Mouse (Mus musculus): Measurements from ENCODE around the gene Prnd. TPM values are rescaled to one million over a fixed set of nuclear protein-coding genes. Genes with fewer than 3 reads are reported as not detected.
A peak's percentile ranks its signal among the peaks of the same experiment; 100 is the strongest.

Prnd gene
- polyA plus RNA-seq, 1 experiment from 2014 or later, result 8.1 TPM

- no peak overlapping the region for H3K27ac ChIP-seq (ENCODE audit: low read depth, low read length)
- no peaks in the 10 kb centered on the region for H3K27me3 ChIP-seq (replicated peaks; ENCODE audit: control insufficient read depth, insufficient read depth, low read length)
- WGBS, result 74% methylated on average over 2 of the region's 2 CpGs
- H3K36me3 ChIP-seq (ENCODE audit: control insufficient read depth, insufficient read depth, low read length), result no peaks in the 10 kb centered on the region
- ATAC-seq, result no peak
- no peaks in the 10 kb centered on the region; the same call in 1 of the 2 replicates for H3K4me1 ChIP-seq (ENCODE audit: control insufficient read depth, insufficient read depth, low read depth, low read length)
- H3K9ac ChIP-seq (ENCODE audit: low read depth, low read length), result no peak overlapping the region
- no peak overlapping the region for H3K4me2 ChIP-seq (ENCODE audit: low read length)
- H3K4me3 ChIP-seq (ENCODE audit: low read length), result no peak overlapping the region
- no peaks in the 10 kb centered on the region for H3K9me3 ChIP-seq (ENCODE audit: control insufficient read depth, low read length)
These were observed 37.9 kb downstream of the Prnd start for GRCm38 (mm10) chr2:131988550-131988949.

GRCm38 (mm10) chr2:131992487-131992886 lies 41.8 kb downstream of the Prnd start:
- WGBS, result 85% methylated on average over 2 of the region's 2 CpGs
- no peaks in the 10 kb centered on the region for H3K9me3 ChIP-seq (ENCODE audit: control insufficient read depth, low read length)
- H3K4me1 ChIP-seq (ENCODE audit: control insufficient read depth, insufficient read depth, low read depth, low read length), result no peaks in the 10 kb centered on the region; the same call in 1 of the 2 replicates
- no peak overlapping the region for H3K27ac ChIP-seq (ENCODE audit: low read depth, low read length)
- H3K36me3 ChIP-seq (ENCODE audit: control insufficient read depth, insufficient read depth, low read length), result no peaks in the 10 kb centered on the region
- no peak overlapping the region for H3K4me2 ChIP-seq (ENCODE audit: low read length)
- no peak overlapping the region for H3K9ac ChIP-seq (ENCODE audit: low read depth, low read length)
- no peak overlapping the region for H3K4me3 ChIP-seq (ENCODE audit: low read length)
- H3K27me3 ChIP-seq (replicated peaks; ENCODE audit: control insufficient read depth, insufficient read depth, low read length), result no peaks in the 10 kb centered on the region
- ATAC-seq, result no peak

GRCm38 (mm10) chr2:131993151-131993550 lies 42.5 kb downstream of the Prnd start:
- H3K27ac ChIP-seq (ENCODE audit: low read depth, low read length), result no peak overlapping the region
- no peaks in the 10 kb centered on the region; the same call in 1 of the 2 replicates for H3K4me1 ChIP-seq (ENCODE audit: control insufficient read depth, insufficient read depth, low read depth, low read length)
- H3K27me3 ChIP-seq (replicated peaks; ENCODE audit: control insufficient read depth, insufficient read depth, low read length), result no peaks in the 10 kb centered on the region
- H3K36me3 ChIP-seq (ENCODE audit: control insufficient read depth, insufficient read depth, low read length), result peaks cover 5% of the 10 kb centered on the region; the same call in 1 of the 2 replicates
- H3K4me3 ChIP-seq (ENCODE audit: low read length), result no peak overlapping the region
- ATAC-seq, result no peak
- H3K4me2 ChIP-seq (ENCODE audit: low read length), result no peak overlapping the region
- no peak overlapping the region for H3K9ac ChIP-seq (ENCODE audit: low read depth, low read length)
- 79% methylated on average over 4 of the region's 4 CpGs for WGBS
- H3K9me3 ChIP-seq (ENCODE audit: control insufficient read depth, low read length), result no peaks in the 10 kb centered on the region

- Histone ChIP-seq H3K9me3 (ENCODE audit: control insufficient read depth, low read length) (no peaks in the 10 kb centered on the region), H3K36me3 (ENCODE audit: control insufficient read depth, insufficient read depth, low read length) (peaks cover 6% of the 10 kb centered on the region; the same call in 1 of the 2 replicates), H3K4me3 (ENCODE audit: low read length) (no peak overlapping the region), H3K27me3 (replicated peaks; ENCODE audit: control insufficient read depth, insufficient read depth, low read length) (no peaks in the 10 kb centered on the region), H3K4me2 (ENCODE audit: low read length) (no peak overlapping the region), H3K9ac (ENCODE audit: low read depth, low read length) (no peak overlapping the region), H3K4me1 (ENCODE audit: control insufficient read depth, insufficient read depth, low read depth, low read length) (no peaks in the 10 kb centered on the region; the same call in 1 of the 2 replicates), H3K27ac (ENCODE audit: low read depth, low read length) (no peak overlapping the region)
- ATAC-seq, result peak; percentile 63; the same call in 1 of the 2 replicates
- 39% methylated on average over 14 of the region's 14 CpGs for WGBS
These were observed 43.0 kb downstream of the Prnd start for GRCm38 (mm10) chr2:131993563-131994088.

GRCm38 (mm10) chr2:131994971-131995370 lies 44.3 kb downstream of the Prnd start:
- no peak for ATAC-seq
- Histone ChIP-seq H3K27me3 (replicated peaks; ENCODE audit: control insufficient read depth, insufficient read depth, low read length) (no peaks in the 10 kb centered on the region), H3K36me3 (ENCODE audit: control insufficient read depth, insufficient read depth, low read length) (peaks cover 6% of the 10 kb centered on the region; the same call in 1 of the 2 replicates), H3K4me1 (ENCODE audit: control insufficient read depth, insufficient read depth, low read depth, low read length) (no peaks in the 10 kb centered on the region; the same call in 1 of the 2 replicates), H3K4me3 (ENCODE audit: low read length) (no peak overlapping the region), H3K27ac (ENCODE audit: low read depth, low read length) (no peak overlapping the region), H3K4me2 (ENCODE audit: low read length) (no peak overlapping the region), H3K9ac (ENCODE audit: low read depth, low read length) (no peak overlapping the region), H3K9me3 (ENCODE audit: control insufficient read depth, low read length) (no peaks in the 10 kb centered on the region)
- WGBS, result 91% methylated on average over 6 of the region's 6 CpGs

- H3K27ac ChIP-seq (ENCODE audit: low read depth, low read length), result no peak overlapping the region
- H3K27me3 ChIP-seq (replicated peaks; ENCODE audit: control insufficient read depth, insufficient read depth, low read length), result no peaks in the 10 kb centered on the region
- 91% methylated on average over 12 of the region's 12 CpGs for WGBS
- H3K4me1 ChIP-seq (ENCODE audit: control insufficient read depth, insufficient read depth, low read depth, low read length), result no peaks in the 10 kb centered on the region; the same call in 1 of the 2 replicates
- no peak overlapping the region for H3K9ac ChIP-seq (ENCODE audit: low read depth, low read length)
- no peak overlapping the region for H3K4me2 ChIP-seq (ENCODE audit: low read length)
- ATAC-seq, result no peak
- no peak overlapping the region for H3K4me3 ChIP-seq (ENCODE audit: low read length)
- peaks cover 6% of the 10 kb centered on the region; the same call in 1 of the 2 replicates for H3K36me3 ChIP-seq (ENCODE audit: control insufficient read depth, insufficient read depth, low read length)
- no peaks in the 10 kb centered on the region for H3K9me3 ChIP-seq (ENCODE audit: control insufficient read depth, low read length)
These were observed 45.1 kb downstream of the Prnd start for GRCm38 (mm10) chr2:131995742-131996141.

GRCm38 (mm10) chr2:131996369-131996768 lies 45.7 kb downstream of the Prnd start:
- no peak overlapping the region for H3K4me2 ChIP-seq (ENCODE audit: low read length)
- H3K27me3 ChIP-seq (replicated peaks; ENCODE audit: control insufficient read depth, insufficient read depth, low read length), result no peaks in the 10 kb centered on the region
- H3K4me3 ChIP-seq (ENCODE audit: low read length), result no peak overlapping the region
- ATAC-seq, result no peak
- H3K27ac ChIP-seq (ENCODE audit: low read depth, low read length), result no peak overlapping the region
- H3K4me1 ChIP-seq (ENCODE audit: control insufficient read depth, insufficient read depth, low read depth, low read length), result no peaks in the 10 kb centered on the region; the same call in 1 of the 2 replicates
- peaks cover 6% of the 10 kb centered on the region; the same call in 1 of the 2 replicates for H3K36me3 ChIP-seq (ENCODE audit: control insufficient read depth, insufficient read depth, low read length)
- H3K9ac ChIP-seq (ENCODE audit: low read depth, low read length), result no peak overlapping the region
- WGBS, result 87% methylated on average over 7 of the region's 7 CpGs
- H3K9me3 ChIP-seq (ENCODE audit: control insufficient read depth, low read length), result no peaks in the 10 kb centered on the region

GRCm38 (mm10) chr2:131997356-131997755 lies 46.7 kb downstream of the Prnd start:
- Histone ChIP-seq H3K4me3 (ENCODE audit: low read length) (no peak overlapping the region), H3K27ac (ENCODE audit: low read depth, low read length) (no peak overlapping the region), H3K4me1 (ENCODE audit: control insufficient read depth, insufficient read depth, low read depth, low read length) (no peaks in the 10 kb centered on the region; the same call in 1 of the 2 replicates), H3K27me3 (replicated peaks; ENCODE audit: control insufficient read depth, insufficient read depth, low read length) (no peaks in the 10 kb centered on the region), H3K9me3 (ENCODE audit: control insufficient read depth, low read length) (no peaks in the 10 kb centered on the region), H3K9ac (ENCODE audit: low read depth, low read length) (no peak overlapping the region), H3K4me2 (ENCODE audit: low read length) (no peak overlapping the region), H3K36me3 (ENCODE audit: control insufficient read depth, insufficient read depth, low read length) (peaks cover 6% of the 10 kb centered on the region; the same call in 1 of the 2 replicates)
- ATAC-seq, result no peak
- WGBS, result 31% methylated on average over 5 of the region's 5 CpGs

- ATAC-seq, result no peak
- Histone ChIP-seq H3K27ac (ENCODE audit: low read depth, low read length) (no peak overlapping the region), H3K4me1 (ENCODE audit: control insufficient read depth, insufficient read depth, low read depth, low read length) (no peaks in the 10 kb centered on the region), H3K9ac (ENCODE audit: low read depth, low read length) (no peak overlapping the region), H3K9me3 (ENCODE audit: control insufficient read depth, low read length) (no peaks in the 10 kb centered on the region), H3K4me2 (ENCODE audit: low read length) (no peak overlapping the region), H3K27me3 (replicated peaks; ENCODE audit: control insufficient read depth, insufficient read depth, low read length) (no peaks in the 10 kb centered on the region), H3K4me3 (ENCODE audit: low read length) (no peak overlapping the region), H3K36me3 (ENCODE audit: control insufficient read depth, insufficient read depth, low read length) (peaks cover 9% of the 10 kb centered on the region; the same call in 1 of the 2 replicates)
- WGBS, result 82% methylated on average over 13 of the region's 13 CpGs
These were observed 51.2 kb downstream of the Prnd start for GRCm38 (mm10) chr2:132001696-132002334.

Measured in hindbrain, embryonic 16.5 days (tissue).